Mouse (Mus musculus): ENCODE data around the gene Mindy1.

Gene Mindy1

DNA sequence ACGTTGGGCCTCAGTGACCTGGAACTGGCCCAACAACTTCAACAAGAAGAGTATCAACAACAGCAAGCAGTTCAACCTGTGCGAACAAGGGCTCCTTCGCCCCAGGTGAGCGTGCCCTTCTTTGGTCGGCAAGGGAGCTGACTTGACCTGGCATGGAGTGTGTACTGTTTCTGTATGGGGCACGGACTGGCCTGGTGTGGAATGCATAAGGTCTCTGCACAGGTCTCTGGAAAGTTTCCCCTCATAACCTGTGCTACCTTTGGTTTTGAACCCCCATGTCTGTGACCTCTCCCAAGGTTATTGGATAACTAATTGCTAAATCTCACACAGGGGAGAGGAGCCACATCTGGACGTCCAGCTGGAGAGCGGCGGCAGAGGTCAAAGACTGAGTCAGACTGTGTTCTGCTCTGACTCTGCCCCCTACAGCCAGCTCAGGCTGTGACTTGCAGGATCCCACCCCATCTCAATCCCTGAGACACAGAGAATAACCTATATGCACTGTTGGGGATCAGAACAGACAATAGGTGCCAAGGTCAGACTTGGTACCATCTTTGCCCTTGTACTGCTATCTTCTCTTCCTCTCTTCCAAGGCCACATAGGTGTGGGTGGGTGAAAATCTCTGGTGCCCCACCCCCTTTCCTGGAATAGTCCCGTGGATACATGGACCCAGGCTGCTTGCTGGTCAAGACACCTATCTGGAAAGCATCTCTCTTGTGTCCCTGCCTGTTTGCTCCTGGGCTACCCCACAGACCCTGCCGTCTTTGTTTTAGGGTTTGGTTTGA lies 14.4 kb downstream of the Mindy1 start:
- DNase-seq: no peak

GRCm38 (mm10) chr3:95296103-95296469 lies 14.9 kb downstream of the Mindy1 start:
- DNase-seq: peak; percentile 65

DNA sequence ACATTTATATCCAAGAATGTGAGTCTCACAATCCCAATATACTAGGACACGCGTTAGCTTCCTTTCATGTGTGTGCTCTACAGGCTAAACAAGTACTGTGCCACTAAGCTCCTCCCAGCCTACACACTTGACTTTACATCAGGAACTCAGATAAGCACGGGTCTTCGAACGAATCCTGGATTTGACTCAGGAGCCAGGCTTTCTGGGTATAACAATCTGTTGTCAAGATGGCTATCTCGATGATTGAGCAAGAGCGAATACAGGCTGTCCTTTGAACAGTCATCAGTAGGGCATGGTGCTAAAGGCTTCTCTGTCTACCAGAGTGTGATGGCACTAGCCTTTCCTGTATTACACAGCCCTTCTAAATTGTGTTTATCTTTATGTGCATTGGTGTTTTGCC lies 16.9 kb downstream of the Mindy1 start:
- no peak for DNase-seq

GRCm38 (mm10) chr3:95301204-95301796 lies 20.2 kb downstream of the Mindy1 start:
- no peak for DNase-seq

GRCm38 (mm10) chr3:95306244-95306643 lies 25.1 kb downstream of the Mindy1 start:
- DNase-seq: no peak

DNA sequence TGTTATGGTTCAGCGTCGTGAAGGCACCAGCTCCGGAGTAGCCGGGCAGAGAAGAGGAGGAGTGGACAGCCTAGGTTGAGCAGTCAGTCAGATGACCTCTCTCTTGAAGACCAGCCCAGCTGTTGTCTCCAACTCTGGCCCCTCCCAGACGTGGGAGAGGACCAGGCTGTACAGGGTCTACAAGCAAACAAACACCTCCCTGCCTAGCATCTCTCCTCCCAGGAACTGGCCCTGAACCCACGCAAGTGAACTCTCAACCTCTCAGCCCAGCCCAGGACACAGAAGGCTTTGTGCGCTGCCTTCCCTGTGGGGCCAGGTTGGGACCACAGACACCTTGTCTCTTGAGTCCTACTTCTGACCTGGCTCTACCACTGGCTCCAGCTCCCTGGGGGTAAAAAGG lies 26.0 kb downstream of the Mindy1 start, which contains the start of gene Anxa9:
Gene Anxa9 (minus strand): TSS at position 77 of the 400 bp plus-strand sequence.
- no peak for DNase-seq

DNA sequence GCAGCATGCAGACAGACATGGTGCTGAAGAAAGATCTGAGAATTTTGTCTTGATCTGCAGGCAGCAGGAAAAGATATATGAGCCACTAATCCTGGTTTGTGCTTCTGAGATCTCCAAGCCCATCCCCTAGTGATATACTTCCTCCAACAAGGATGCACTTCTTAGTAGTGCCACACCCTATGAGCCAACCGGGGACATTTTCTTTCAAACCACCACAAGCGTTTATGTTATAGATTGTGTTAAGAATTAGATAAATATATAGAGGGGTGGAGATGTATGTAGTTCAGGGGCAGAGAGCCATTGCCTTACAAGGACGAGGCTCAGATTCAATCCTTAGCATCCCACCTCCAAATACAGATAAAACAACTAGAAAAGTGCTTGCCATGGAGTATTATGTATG lies 29.4 kb downstream of the Mindy1 start:
- DNase-seq: no peak

- peak; percentile 79 for DNase-seq
Measured at GRCm38 (mm10) chr3:95310968-95311882, 30.1 kb downstream of the Mindy1 start.

DNA sequence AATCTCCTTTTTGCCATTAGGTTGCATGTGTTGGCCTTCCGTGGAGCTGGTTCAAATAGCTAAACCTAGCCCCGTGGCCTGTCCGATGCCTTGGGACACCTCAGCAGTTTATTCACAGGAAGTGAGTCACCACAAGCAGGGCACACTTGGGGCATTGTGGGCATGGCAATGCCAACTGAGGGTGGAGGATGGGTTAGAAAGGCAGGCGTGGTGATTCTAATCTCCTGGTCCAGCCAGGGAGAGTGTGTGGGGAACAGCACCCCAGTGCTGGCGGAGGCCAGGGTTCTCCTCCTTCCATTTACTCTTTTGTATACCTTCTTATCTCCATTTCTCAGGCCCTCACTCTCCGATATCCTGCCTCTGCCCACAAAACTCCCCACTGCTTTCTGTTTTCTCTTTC lies 31.5 kb downstream of the Mindy1 start:
- no peak for DNase-seq

DNA sequence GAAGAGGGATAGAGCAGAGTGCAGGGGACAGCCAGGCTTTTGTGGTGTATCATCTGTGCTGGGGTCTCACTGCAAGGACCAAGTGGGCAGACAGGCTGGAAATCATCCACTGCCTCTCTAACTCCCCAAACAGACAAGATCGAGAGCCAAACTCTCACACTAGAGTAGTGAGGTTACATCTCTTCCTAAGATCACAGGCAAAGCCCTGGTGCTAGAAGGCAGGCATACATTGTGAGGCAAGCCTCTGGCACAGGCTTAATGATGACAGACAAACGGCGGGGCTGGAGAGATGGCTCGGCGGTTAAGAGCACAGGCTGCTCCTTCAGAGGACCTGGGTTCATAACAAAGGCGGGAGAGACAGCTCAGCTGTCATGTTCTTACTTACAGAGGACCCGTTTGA lies 32.3 kb downstream of the Mindy1 start:
- DNase-seq: no peak

GRCm38 (mm10) chr3:95314075-95314474 lies 32.9 kb downstream of the Mindy1 start:
- DNase-seq: no peak

DNA sequence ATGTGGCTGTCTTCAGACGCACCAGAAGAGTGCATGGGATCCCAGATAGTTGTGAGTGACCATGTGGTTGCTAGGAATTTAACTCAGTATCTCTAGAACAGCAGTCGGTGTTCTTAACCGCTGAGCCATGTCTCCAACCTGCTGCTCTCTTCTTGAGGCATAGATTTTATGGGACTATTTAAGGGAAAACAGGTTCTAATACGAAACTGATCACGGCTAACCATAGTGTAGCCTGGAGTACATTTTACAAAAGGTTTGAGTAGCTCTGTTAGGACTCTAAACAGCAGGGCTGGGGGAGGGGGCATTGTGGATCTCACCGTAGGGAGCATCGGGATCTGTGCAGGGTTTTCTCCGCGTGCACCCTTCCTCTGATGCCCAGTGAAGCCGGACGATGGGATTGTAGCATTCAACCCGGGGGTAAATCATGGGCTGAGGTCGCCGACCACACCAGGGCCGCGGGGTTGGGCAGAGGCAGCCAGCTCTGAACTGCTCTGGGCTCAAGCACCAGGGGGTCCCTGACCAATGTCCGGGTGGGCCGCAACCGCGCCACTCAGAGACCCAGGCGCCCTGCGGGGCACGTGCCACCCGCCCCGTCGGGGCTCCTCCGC lies 33.4 kb downstream of the Mindy1 start, which contains the start of gene Cers2:
Gene Cers2 (plus strand): TSS at position 306 of the 608 bp plus-strand sequence.
- DNase-seq: no peak

- DNase-seq: peak; percentile 94
Measured at GRCm38 (mm10) chr3:95315094-95315843, 34.1 kb downstream of the Mindy1 start.

- DNase-seq: no peak
Measured at GRCm38 (mm10) chr3:95315844-95316550, 34.9 kb downstream of the Mindy1 start.

- peak; percentile 69 for DNase-seq
Measured at GRCm38 (mm10) chr3:95317414-95318080, 36.4 kb downstream of the Mindy1 start.

DNA sequence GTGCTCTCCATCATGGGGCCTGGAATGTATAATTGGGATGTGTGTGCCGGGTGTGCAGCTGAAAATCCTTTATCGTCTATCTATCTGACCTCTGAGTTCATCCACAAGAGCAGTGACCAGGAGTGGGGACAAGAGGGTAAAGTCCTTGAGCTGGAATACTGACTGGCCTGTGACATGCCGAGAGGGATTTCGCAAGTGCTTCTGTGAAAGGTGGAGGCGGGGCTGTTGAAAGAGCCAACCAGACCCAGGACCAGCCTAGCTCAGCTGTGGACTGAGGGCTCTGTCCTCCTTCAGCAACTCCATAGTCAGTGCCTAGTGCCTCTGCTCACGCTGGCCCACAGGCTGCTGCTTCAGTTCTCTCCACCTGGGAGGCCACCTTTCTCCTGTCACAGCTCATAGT lies 37.4 kb downstream of the Mindy1 start:
- DNase-seq: peak; percentile 77

- DNase-seq: no peak
Measured at GRCm38 (mm10) chr3:95319110-95319509, 38.0 kb downstream of the Mindy1 start.

DNA sequence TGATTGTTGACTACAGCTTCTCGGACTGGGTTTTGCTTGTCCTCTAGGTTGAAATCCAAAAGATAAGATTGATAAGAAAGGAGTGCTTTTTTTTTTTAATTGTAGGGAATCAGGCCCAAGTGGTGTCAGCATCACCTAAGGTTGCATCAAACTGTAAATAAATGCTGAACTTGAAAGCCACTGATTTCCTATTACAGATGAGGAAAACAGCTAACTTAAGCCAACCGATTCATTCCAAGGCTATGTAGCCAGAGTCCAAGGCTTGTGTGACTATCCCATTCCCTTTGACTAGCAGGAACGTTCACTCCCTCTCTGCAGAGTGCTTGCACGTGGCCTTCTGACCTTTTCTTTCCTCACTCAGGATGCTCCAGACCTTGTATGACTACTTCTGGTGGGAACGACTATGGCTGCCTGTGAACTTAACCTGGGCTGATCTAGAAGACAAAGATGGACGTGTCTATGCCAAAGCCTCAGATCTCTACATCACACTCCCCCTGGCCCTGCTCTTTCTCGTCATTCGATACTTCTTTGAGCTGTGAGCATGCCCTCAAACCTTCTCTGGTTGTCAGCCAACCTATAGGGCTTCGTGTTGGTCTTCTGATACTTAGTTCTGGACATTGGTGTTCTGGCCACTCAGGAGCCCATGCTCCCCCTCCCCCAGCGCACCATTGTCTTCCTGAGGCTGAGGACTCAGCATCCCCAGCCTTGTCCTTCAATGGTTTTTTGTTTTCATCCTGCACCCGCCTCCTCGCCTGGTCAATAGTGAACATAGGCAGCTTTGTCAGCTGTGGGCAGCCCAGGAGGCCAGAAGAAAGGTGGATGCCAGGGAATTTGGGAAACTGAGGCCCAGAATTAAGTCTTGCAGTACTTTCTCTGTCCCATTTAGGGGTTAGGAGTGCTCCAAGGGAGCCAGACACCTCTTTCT lies 38.8 kb downstream of the Mindy1 start:
- no peak for DNase-seq

GRCm38 (mm10) chr3:95323429-95323828 lies 42.3 kb downstream of the Mindy1 start:
- no peak for DNase-seq
